7 mouse cellular contexts compared by ENCODE assay signal in the genomic region with DNA sequence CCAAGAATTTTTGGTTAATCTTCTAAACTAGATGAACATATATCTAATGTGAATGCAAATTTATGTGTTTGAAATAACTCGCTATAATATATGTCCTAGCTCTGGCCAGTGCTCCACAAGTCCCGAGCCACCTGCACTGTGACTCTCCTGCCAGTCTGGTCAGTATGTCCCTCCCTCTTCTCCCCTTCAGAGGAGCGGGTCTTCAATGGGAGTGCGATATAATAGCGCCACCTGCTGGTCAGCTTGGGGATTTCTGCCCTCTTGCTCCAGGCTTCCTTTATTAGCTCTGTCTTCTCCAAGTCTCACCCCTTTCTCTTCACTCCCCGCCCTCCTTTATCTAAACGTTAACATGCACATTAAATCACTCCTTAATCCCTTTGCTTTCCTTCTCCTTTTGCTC. TPM values are rescaled to one million over a fixed set of nuclear protein-coding genes. Genes with fewer than 3 reads are reported as not detected.
A peak's percentile ranks its signal among the peaks of the same experiment; 100 is the strongest.
DNase-seq lines count a peak whose midpoint lies in the region; ATAC-seq and TF ChIP-seq lines count a peak whose summit lies in the region.

No protein-coding gene starts in this region.

- H3K27me3 ChIP-seq in intestine, embryonic 16.5 days (replicated peaks; ENCODE audit: control insufficient read depth, insufficient read depth, low read length): peaks cover 6% of the 10 kb centered on the region; the same call in 1 of the 2 replicates
- no peaks in the 10 kb centered on the region for H3K27me3 ChIP-seq in midbrain, embryonic 13.5 days
- peaks cover 26% of the 10 kb centered on the region for H3K27me3 ChIP-seq in small intestine, adult 2 months (ENCODE audit: control insufficient read depth, insufficient read depth, low read length)

- H3K4me1 ChIP-seq in intestine, embryonic 16.5 days (ENCODE audit: control insufficient read depth, insufficient read depth, low read length): peaks cover 8% of the 10 kb centered on the region; the same call in 1 of the 2 replicates
- 0 out of 2 replicates have a peak, but pooled peaks cover 5% of the 10 kb centered on the region for H3K4me1 ChIP-seq in midbrain, embryonic 13.5 days (replicated peaks)
- peaks cover 3% of the 10 kb centered on the region; the same call in 1 of the 2 replicates for H3K4me1 ChIP-seq in small intestine, adult 2 months (ENCODE audit: control insufficient read depth, insufficient read depth, insufficient read length, low read length)

- TF ChIP-seq CTCF in small intestine, adult 2 months (IDR thresholded peaks at IDR 0.05; ENCODE audit: extremely low read depth, insufficient read length, insufficient replicate concordance, low read depth, low read length): peak; percentile 99

- no peak overlapping the region for H3K27ac ChIP-seq in intestine, embryonic 16.5 days (ENCODE audit: low read length)
- H3K27ac ChIP-seq in midbrain, embryonic 13.5 days: no peak overlapping the region
- H3K27ac ChIP-seq in small intestine, adult 2 months (ENCODE audit: insufficient read depth, low read depth, low read length): no peak overlapping the region

- ATAC-seq in intestine, embryonic 16.5 days: peak; percentile 38
- ATAC-seq in midbrain, embryonic 13.5 days: peak; percentile 77

- no peak overlapping the region for H3K4me3 ChIP-seq in intestine, embryonic 16.5 days (ENCODE audit: low read length)
- no peak overlapping the region for H3K4me3 ChIP-seq in midbrain, embryonic 13.5 days (replicated peaks)
- no peak overlapping the region for H3K4me3 ChIP-seq in small intestine, adult 2 months (ENCODE audit: low read depth, low read length)

- H3K9me3 ChIP-seq in intestine, embryonic 16.5 days (ENCODE audit: control insufficient read depth, low read length): no peaks in the 10 kb centered on the region
- H3K9me3 ChIP-seq in midbrain, embryonic 13.5 days: no peaks in the 10 kb centered on the region

- no peak for TF ChIP-seq POLR2A in small intestine, adult 2 months (IDR thresholded peaks at IDR 0.05; ENCODE audit: low read depth, low read length)

- H3K36me3 ChIP-seq in intestine, embryonic 16.5 days (ENCODE audit: control insufficient read depth, insufficient read depth, low read length): no peaks in the 10 kb centered on the region
- H3K36me3 ChIP-seq in midbrain, embryonic 13.5 days: no peaks in the 10 kb centered on the region
- H3K36me3 ChIP-seq in small intestine, adult 2 months (ENCODE audit: control insufficient read depth, insufficient read depth, low read length): no peaks in the 10 kb centered on the region

- DNase-seq in adipocyte (ENCODE audit: low spot score): peak; percentile 77
- peak; percentile 75 to 86 for DNase-seq in cerebellum, postnatal 4 days (ENCODE audit: low spot score in 2 of 2)
- peak; percentile 86 for DNase-seq in gastrocnemius, postnatal 10 days
- peak; percentile 74 to 79 for DNase-seq in left cerebral cortex, postnatal 25 days (ENCODE audit: low spot score in 2 of 2)

- WGBS in intestine, embryonic 16.5 days: under 1% methylated on average over 7 of the region's 7 CpGs
- under 1% methylated on average over 7 of the region's 7 CpGs for WGBS in midbrain, embryonic 13.5 days
- WGBS in small intestine, adult 2 months: under 1% methylated on average over 7 of the region's 7 CpGs

- intact Hi-C loops in left cerebral cortex, postnatal 25 days (cut with DNase I): loop anchor here (2.0 kb wide), 2 partner anchors 108 to 122 kb away; no protein-coding TSS in a partner anchor

- H3K9ac ChIP-seq in intestine, embryonic 16.5 days (ENCODE audit: low read depth, low read length): no peak overlapping the region
- no peak overlapping the region for H3K9ac ChIP-seq in midbrain, embryonic 13.5 days (replicated peaks)

- H3K4me2 ChIP-seq in intestine, embryonic 16.5 days (ENCODE audit: low read depth, low read length): no peak overlapping the region
- H3K4me2 ChIP-seq in midbrain, embryonic 13.5 days (replicated peaks): no peak overlapping the region

RNA-seq across cellular contexts. Expression of a gene that starts 51.6 kb away (rescaled TPM):
- 100 to 1,000 TPM; 119 to 122 TPM for total RNA-seq in gastrocnemius, postnatal 10 days (2021)
- polyA plus RNA-seq in intestine, embryonic 16.5 days (2015; fragmentation: Nextera tagmentation; extraction: Ambion mirVana): 43.4 and 52.8 TPM in 2 replicates
- 10 to 100 TPM; 45.5 to 50.0 TPM for total RNA-seq in left cerebral cortex, postnatal 25 days (2021)
- 120 TPM in 2 replicates for polyA plus RNA-seq in midbrain, embryonic 13.5 days (2015; fragmentation: Nextera tagmentation; extraction: Ambion mirVana)
- polyA plus RNA-seq in small intestine, adult 2 months (2012; rRNA removed): 0.96 and 1.4 TPM in 2 replicates

Comparison
In these comparisons a context has a peak if more than half of its experiments do, and no peak if none do; other contexts are left out.
1. RNA of a gene that starts 51.6 kb away (polyA plus RNA-seq): 120 TPM in midbrain, embryonic 13.5 days and 43.4 to 52.8 TPM in intestine, embryonic 16.5 days; 0.96 to 1.4 TPM in small intestine, adult 2 months; every median in the first group is over 10 times any median in the second.
2. Peak in every context shown above with its lines, with median percentiles within 50 percentile points of each other: DNase-seq.